Mouse (Mus musculus): Measurements from ENCODE around the gene Rpf2. TPM values are rescaled to one million over a fixed set of nuclear protein-coding genes. Genes with fewer than 3 reads are reported as not detected.

The Rpf2 gene
- 65.4 and 78.8 TPM in 2 replicates for total RNA-seq (2012; rRNA removed)

GRCm38 (mm10) chr10:40246374-40247165 lies at the start of gene Rpf2:
Gene Rpf2 (minus strand): TSS chr10:40247036.
- H3K4me3 ChIP-seq (ENCODE audit: insufficient read depth in 1 of 2, low read depth in 1 of 2, low read length in 2 of 2, poor library complexity in 1 of 2, severe bottlenecking in 1 of 2) = peak within 1 kb of the TSS; percentile 83 to 87
- DNase-seq (ENCODE audit: low read depth, low spot score) = peak; percentile 78
- H3K9me3 ChIP-seq (ENCODE audit: control insufficient read depth, insufficient read depth, low read depth, low read length) = no peaks in the 10 kb centered on the region
- in situ Hi-C loops (cut with MboI; ENCODE audit: low sequenced_read_pairs in 2 of 2, unreplicated experiment in 2 of 2) = no loop called here
- H3K27ac ChIP-seq (ENCODE audit: insufficient read depth, low read depth, low read length, poor library complexity, severe bottlenecking) = peak within 1 kb of the TSS; percentile 54; the same call in 1 of the 2 replicates
- H3K9ac ChIP-seq (ENCODE audit: insufficient read depth, low read depth, low read length, poor library complexity, severe bottlenecking) = peak within 1 kb of the TSS; percentile 90
- H3K36me3 ChIP-seq (ENCODE audit: control insufficient read depth, insufficient read depth, low read length, poor library complexity, severe bottlenecking) = peaks cover 23% of the 10 kb centered on the region
- no peaks in the 10 kb centered on the region; a peak in 1 of 4 replicates for H3K4me1 ChIP-seq (ENCODE audit: control insufficient read depth in 2 of 2, insufficient read depth in 2 of 2, low read length in 2 of 2, poor library complexity in 1 of 2)
- TF ChIP-seq MAFK (IDR thresholded peaks at IDR 0.05; ENCODE audit: insufficient read depth, low read depth, low read length) (no peak), HCFC1 (IDR thresholded peaks at IDR 0.05; ENCODE audit: borderline replicate concordance, insufficient read depth, low read length) (peak; percentile 63)

GRCm38 (mm10) chr10:40292640-40293039 lies 45.8 kb upstream of the Rpf2 start:
- H3K9ac ChIP-seq (ENCODE audit: insufficient read depth, low read depth, low read length, poor library complexity, severe bottlenecking) = no peak overlapping the region
- TF ChIP-seq MAFK (IDR thresholded peaks at IDR 0.05; ENCODE audit: insufficient read depth, low read depth, low read length) (no peak), ZC3H11A (IDR thresholded peaks at IDR 0.05; ENCODE audit: borderline replicate concordance, low read depth, low read length) (no peak), HCFC1 (IDR thresholded peaks at IDR 0.05; ENCODE audit: borderline replicate concordance, insufficient read depth, low read length) (no peak), CHD2 (IDR thresholded peaks at IDR 0.05; ENCODE audit: low read depth, low read length) (no peak), ZNF384 (IDR thresholded peaks at IDR 0.05; ENCODE audit: low read depth, low read length) (no peak)
- H3K4me1 ChIP-seq (ENCODE audit: control insufficient read depth in 2 of 2, insufficient read depth in 2 of 2, low read length in 2 of 2, poor library complexity in 1 of 2) = peaks cover 2 to 3% of the 10 kb centered on the region in 2 experiments; a peak in 3 of 4 replicates
- H3K36me3 ChIP-seq (ENCODE audit: control insufficient read depth, insufficient read depth, low read length, poor library complexity, severe bottlenecking) = peaks cover 28% of the 10 kb centered on the region
- H3K4me3 ChIP-seq (ENCODE audit: insufficient read depth in 1 of 2, low read depth in 1 of 2, low read length in 2 of 2, poor library complexity in 1 of 2, severe bottlenecking in 1 of 2) = no peak overlapping the region
- in situ Hi-C loops (cut with MboI; ENCODE audit: low sequenced_read_pairs in 2 of 2, unreplicated experiment in 2 of 2) = no loop called here
- no peak overlapping the region for H3K27ac ChIP-seq (ENCODE audit: insufficient read depth, low read depth, low read length, poor library complexity, severe bottlenecking)
- DNase-seq (ENCODE audit: low read depth, low spot score) = no peak
- H3K9me3 ChIP-seq (ENCODE audit: control insufficient read depth, insufficient read depth, low read depth, low read length) = no peaks in the 10 kb centered on the region

- H3K4me3 ChIP-seq (ENCODE audit: insufficient read depth in 1 of 2, low read depth in 1 of 2, low read length in 2 of 2, poor library complexity in 1 of 2, severe bottlenecking in 1 of 2) = no peak overlapping the region
- no peak overlapping the region for H3K27ac ChIP-seq (ENCODE audit: insufficient read depth, low read depth, low read length, poor library complexity, severe bottlenecking)
- TF ChIP-seq HCFC1 (IDR thresholded peaks at IDR 0.05; ENCODE audit: borderline replicate concordance, insufficient read depth, low read length) (no peak), MAFK (IDR thresholded peaks at IDR 0.05; ENCODE audit: insufficient read depth, low read depth, low read length) (no peak), ZC3H11A (IDR thresholded peaks at IDR 0.05; ENCODE audit: borderline replicate concordance, low read depth, low read length) (no peak), ZNF384 (IDR thresholded peaks at IDR 0.05; ENCODE audit: low read depth, low read length) (no peak), CHD2 (IDR thresholded peaks at IDR 0.05; ENCODE audit: low read depth, low read length) (no peak)
- in situ Hi-C loops (cut with MboI; ENCODE audit: low sequenced_read_pairs in 2 of 2, unreplicated experiment in 2 of 2) = no loop called here
- no peak for DNase-seq (ENCODE audit: low read depth, low spot score)
- H3K4me1 ChIP-seq (ENCODE audit: control insufficient read depth in 2 of 2, insufficient read depth in 2 of 2, low read length in 2 of 2, poor library complexity in 1 of 2) = peaks cover 0 to 7% of the 10 kb centered on the region in 2 experiments; a peak in 3 of 4 replicates
- H3K9me3 ChIP-seq (ENCODE audit: control insufficient read depth, insufficient read depth, low read depth, low read length) = no peaks in the 10 kb centered on the region
- no peak overlapping the region for H3K9ac ChIP-seq (ENCODE audit: insufficient read depth, low read depth, low read length, poor library complexity, severe bottlenecking)
- H3K36me3 ChIP-seq (ENCODE audit: control insufficient read depth, insufficient read depth, low read length, poor library complexity, severe bottlenecking) = peaks cover 13% of the 10 kb centered on the region
Observed at GRCm38 (mm10) chr10:40286767-40287166, 39.9 kb upstream of the Rpf2 start.

- TF ChIP-seq CHD2 (IDR thresholded peaks at IDR 0.05; ENCODE audit: low read depth, low read length) (no peak), HCFC1 (IDR thresholded peaks at IDR 0.05; ENCODE audit: borderline replicate concordance, insufficient read depth, low read length) (no peak), MAFK (IDR thresholded peaks at IDR 0.05; ENCODE audit: insufficient read depth, low read depth, low read length) (no peak)
- Histone ChIP-seq H3K27ac (ENCODE audit: insufficient read depth, low read depth, low read length, poor library complexity, severe bottlenecking) (no peak overlapping the region), H3K36me3 (ENCODE audit: control insufficient read depth, insufficient read depth, low read length, poor library complexity, severe bottlenecking) (peaks cover 5% of the 10 kb centered on the region; the same call in 1 of the 2 replicates), H3K4me3 (ENCODE audit: insufficient read depth in 1 of 2, low read depth in 1 of 2, low read length in 2 of 2, poor library complexity in 1 of 2, severe bottlenecking in 1 of 2) (no peak overlapping the region), H3K9me3 (ENCODE audit: control insufficient read depth, insufficient read depth, low read depth, low read length) (no peaks in the 10 kb centered on the region), H3K9ac (ENCODE audit: insufficient read depth, low read depth, low read length, poor library complexity, severe bottlenecking) (no peak overlapping the region), H3K4me1 (ENCODE audit: control insufficient read depth in 2 of 2, insufficient read depth in 2 of 2, low read length in 2 of 2, poor library complexity in 1 of 2) (peaks cover 0 to 7% of the 10 kb centered on the region in 2 experiments; a peak in 3 of 4 replicates)
- in situ Hi-C loops (cut with MboI; ENCODE audit: low sequenced_read_pairs in 2 of 2, unreplicated experiment in 2 of 2) = no loop called here
- no peak for DNase-seq (ENCODE audit: low read depth, low spot score)
Observed at GRCm38 (mm10) chr10:40285571-40285970, 38.7 kb upstream of the Rpf2 start.

All from ES-E14 (cell line).